Mouse (Mus musculus) layer of hippocampus, adult 2 months (tissue): ENCODE results near the gene Map4k4. TPM values are rescaled to one million over a fixed set of nuclear protein-coding genes. Genes with fewer than 3 reads are reported as not detected.

Experiments used
- DNase-seq, 2 experiments: peaks; one replicate each; pipeline ENCODE4 v3.0.0; 2022; ENCODE audit warnings: low spot score in 2 of 2
- H3K27ac ChIP-seq: fragments of 200-600 bp; 2 replicates; pipeline ENCODE4 v1.8.1; 2022
- H3K4me3 ChIP-seq: fragments of 200-600 bp; 2 replicates; pipeline ENCODE4 v1.8.1; 2022; ENCODE audit warnings: mild to moderate bottlenecking
- CTCF ChIP-seq: fragments of 200-600 bp; conservative IDR thresholded peaks from 2 replicates; pipeline ENCODE4 v1.8.1; 2022; ENCODE audit warnings: antibody characterized with exemption, mild to moderate bottlenecking, moderate library complexity
- total RNA-seq, 2 experiments: library from RNA; stranded (reverse); gene quantifications; 2 replicates each; pipeline ENCODE4 v1.2.3; 2021

Map4k4 gene
- total RNA-seq, 2 experiments from 2014 or later, result 134 to 145 TPM

DNA sequence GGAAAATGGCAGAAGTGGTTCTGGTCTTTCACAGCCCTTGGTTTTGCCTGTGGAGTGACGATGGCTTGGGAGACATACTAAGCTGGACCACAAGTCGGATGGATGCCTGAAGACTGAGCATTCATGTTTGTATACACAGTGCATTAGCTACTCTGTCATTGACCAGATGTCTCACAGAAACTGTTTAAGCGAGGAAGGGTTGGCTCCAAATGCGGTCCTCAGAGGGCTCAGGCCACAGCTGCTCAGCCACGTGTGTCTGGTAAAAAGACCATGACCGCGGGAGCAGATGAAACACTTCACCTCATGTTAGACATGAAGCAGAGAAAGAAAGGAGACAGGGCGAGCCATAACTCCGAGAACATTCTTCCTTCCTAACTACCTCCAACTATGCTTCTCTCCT, 160.6 kb downstream of the Map4k4 start:
- no peak overlapping the region for H3K27ac ChIP-seq
- H3K4me3 ChIP-seq, result no peak overlapping the region
- DNase-seq, result no peak
- no peak for TF ChIP-seq CTCF

DNA sequence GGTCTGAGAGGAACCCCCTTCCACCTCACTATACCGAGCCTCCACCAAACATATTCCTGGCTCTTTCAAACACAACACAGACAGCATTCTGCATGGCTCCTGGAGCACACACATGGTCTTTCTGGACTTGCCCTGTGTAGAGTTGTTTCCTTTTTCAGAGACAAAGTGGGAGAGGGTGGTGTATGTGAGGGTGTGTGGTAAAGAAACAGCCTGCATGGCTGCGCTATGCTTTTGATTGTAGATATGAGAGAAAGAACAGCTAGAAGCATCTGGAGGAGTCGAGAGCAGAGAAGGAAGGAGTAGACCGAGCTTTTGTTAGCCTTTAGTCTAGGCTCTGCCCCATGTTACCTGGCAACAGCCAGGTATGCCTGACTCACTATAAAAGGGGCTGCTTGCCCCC, 162.7 kb downstream of the Map4k4 start:
- no peak overlapping the region for H3K4me3 ChIP-seq
- no peak for DNase-seq
- H3K27ac ChIP-seq, result no peak overlapping the region
- no peak for TF ChIP-seq CTCF

DNA sequence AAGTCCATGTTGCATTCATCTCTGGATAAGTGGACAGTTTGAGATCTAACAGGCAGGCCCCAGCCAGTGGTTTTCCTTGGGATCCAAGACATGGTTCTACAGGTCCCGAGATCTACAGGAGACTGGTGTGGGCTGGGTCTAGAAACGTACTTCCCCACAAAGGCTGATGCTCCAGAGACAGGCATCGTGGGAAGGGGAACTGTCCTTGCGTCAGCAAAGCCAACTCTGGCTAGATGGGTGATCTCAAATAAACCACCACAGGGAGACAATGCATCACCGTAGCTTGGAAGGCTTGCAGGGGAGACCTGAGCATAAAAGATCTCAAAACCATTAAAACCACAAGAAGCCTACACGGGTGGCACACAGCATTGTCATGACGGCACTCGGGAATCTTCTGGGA, 163.8 kb downstream of the Map4k4 start:
- H3K4me3 ChIP-seq, result no peak overlapping the region
- no peak for TF ChIP-seq CTCF
- H3K27ac ChIP-seq, result no peak overlapping the region
- no peak for DNase-seq

DNA sequence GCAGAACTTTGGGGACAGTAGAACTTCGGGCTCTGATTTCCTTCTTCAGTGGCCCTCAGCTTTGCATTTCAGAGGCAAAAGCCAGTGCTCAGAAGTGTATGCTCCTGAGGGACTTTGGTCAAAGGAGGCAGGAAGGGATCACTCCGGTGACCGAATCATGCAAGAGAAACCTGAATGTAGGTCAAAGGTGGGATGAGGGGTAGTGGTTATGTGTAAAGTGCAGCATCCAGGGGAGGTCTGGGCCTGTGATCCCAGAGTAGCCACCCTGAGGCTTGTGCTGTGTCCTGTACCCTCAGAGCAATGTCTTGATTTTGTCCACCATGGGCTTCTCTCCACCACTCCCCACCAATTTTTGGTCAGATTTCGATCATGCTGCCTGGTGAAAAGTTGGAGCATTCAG, 171.8 kb downstream of the Map4k4 start:
- H3K4me3 ChIP-seq, result no peak overlapping the region
- DNase-seq, result no peak
- no peak overlapping the region for H3K27ac ChIP-seq
- no peak for TF ChIP-seq CTCF

DNA sequence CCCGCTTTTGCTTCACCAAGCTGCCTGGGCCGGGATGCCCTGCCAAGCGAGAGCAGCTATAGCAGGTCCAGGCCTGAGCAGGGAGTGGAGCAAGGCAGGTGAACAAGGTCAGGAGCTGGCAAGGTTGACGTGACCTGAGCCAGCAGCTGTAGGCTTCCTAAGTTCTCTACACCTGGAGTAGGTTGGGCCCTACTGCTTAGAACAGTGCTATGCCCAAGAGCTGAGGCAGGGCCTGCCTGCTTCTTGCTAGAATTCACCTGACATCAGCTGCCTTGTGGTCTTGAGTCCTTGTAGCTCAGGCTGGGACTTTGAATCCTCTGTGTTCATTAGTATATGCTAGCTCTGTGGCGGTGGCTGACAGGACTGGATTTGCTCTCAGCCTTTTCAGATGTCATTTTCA, 173.1 kb downstream of the Map4k4 start, which contains the start of gene Il1r2:
TSS of gene Il1r2 (plus strand) at position 301 of the 400 bp plus-strand sequence.
- TF ChIP-seq CTCF, result no peak
- Histone ChIP-seq H3K27ac (no peak within 1 kb of the TSS), H3K4me3 (no peak within 1 kb of the TSS)
- no peak for DNase-seq

Other genes starting within 250 kb of the Map4k4 start
- gene Creg2, start 249.4 kb upstream of the Map4k4 start, total RNA-seq, result 10 to 100 TPM; 99.7 to 100.0 TPM
- gene Rfx8, start 179.9 kb upstream of the Map4k4 start, total RNA-seq, result under 1 TPM; 0.22 to 0.51 TPM
- not detected for gene Gm3646, start 95.6 kb upstream of the Map4k4 start, total RNA-seq
- not detected for gene Il1r2, start 173.2 kb downstream of the Map4k4 start, total RNA-seq